In the genomic region with DNA sequence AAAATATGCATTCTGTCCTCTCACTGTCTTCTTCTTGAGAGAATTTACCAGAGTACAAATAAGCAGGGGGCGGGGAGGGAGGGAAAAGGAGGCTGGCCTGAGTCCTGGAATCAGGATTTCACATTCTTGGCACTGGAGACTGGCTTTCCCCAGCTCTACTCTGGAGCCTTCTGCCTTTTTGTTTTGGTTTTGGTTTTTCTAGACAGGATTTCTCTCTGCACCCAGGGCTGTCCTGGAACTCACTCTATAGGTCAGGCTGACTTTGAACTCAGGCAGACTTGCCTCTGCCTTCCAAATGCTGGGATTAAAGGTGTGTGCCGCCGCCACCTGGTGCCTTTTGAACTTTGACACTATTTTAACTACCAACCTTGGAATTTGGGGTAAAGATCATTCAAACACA, we compare ENCODE assay signal across 14 mouse cellular contexts. TPM values are rescaled to one million over a fixed set of nuclear protein-coding genes. Genes with fewer than 3 reads are reported as not detected.
A peak's percentile ranks its signal among the peaks of the same experiment; 100 is the strongest.
DNase-seq lines count a peak whose midpoint lies in the region; ATAC-seq lines count a peak whose summit lies in the region.
"Had no signal": no experiment of that assay in that cellular context is flagged by ENCODE, and none has a peak within 500 bp of the region (broad histone marks: within the 10 kb centered on the region; RNA-seq: fewer than 3 reads in every experiment).

No protein-coding gene starts in this region.

- H3K27me3 ChIP-seq in intestine, embryonic 16.5 days (replicated peaks; ENCODE audit: control insufficient read depth, insufficient read depth, low read length) = no peaks in the 10 kb centered on the region
- H3K27me3 ChIP-seq in intestine, embryonic 15.5 days (replicated peaks) = no peaks in the 10 kb centered on the region
- H3K27me3 ChIP-seq: embryonic facial prominence, embryonic 15.5 days; hindbrain, embryonic 15.5 days; limb, embryonic 13.5 days; midbrain, embryonic 12.5 days had no signal

- ATAC-seq in intestine, embryonic 16.5 days = 0 out of 2 replicates have a peak, but pooled peaks have one; percentile 12
- no peak for ATAC-seq in intestine, embryonic 15.5 days
- no peak for ATAC-seq in granulocyte monocyte progenitor cell, adult 5-6 weeks (replicated peaks; ENCODE audit: poor library complexity, severe bottlenecking)

- no peak overlapping the region for H3K4me3 ChIP-seq in intestine, embryonic 16.5 days (ENCODE audit: low read length)
- no peak overlapping the region for H3K4me3 ChIP-seq in intestine, embryonic 15.5 days (replicated peaks)
- H3K4me3 ChIP-seq: embryonic facial prominence, embryonic 15.5 days; hindbrain, embryonic 15.5 days; limb, embryonic 13.5 days; midbrain, embryonic 12.5 days had no signal

- no peaks in the 10 kb centered on the region for H3K9me3 ChIP-seq in intestine, embryonic 16.5 days (ENCODE audit: control insufficient read depth, low read length)
- no peaks in the 10 kb centered on the region for H3K9me3 ChIP-seq in intestine, embryonic 15.5 days
- H3K9me3 ChIP-seq: embryonic facial prominence, embryonic 15.5 days; hindbrain, embryonic 15.5 days; limb, embryonic 13.5 days; midbrain, embryonic 12.5 days had no signal

- peaks cover 11% of the 10 kb centered on the region for H3K4me1 ChIP-seq in intestine, embryonic 16.5 days (ENCODE audit: control insufficient read depth, insufficient read depth, low read length)
- H3K4me1 ChIP-seq in intestine, embryonic 15.5 days (replicated peaks) = peaks cover 8% of the 10 kb centered on the region; the same call in 1 of the 2 replicates

- no peak overlapping the region for H3K4me2 ChIP-seq in intestine, embryonic 16.5 days (ENCODE audit: low read depth, low read length)
- H3K4me2 ChIP-seq in intestine, embryonic 15.5 days (replicated peaks) = no peak overlapping the region
- H3K4me2 ChIP-seq: embryonic facial prominence, embryonic 15.5 days; hindbrain, embryonic 15.5 days; limb, embryonic 13.5 days; midbrain, embryonic 12.5 days had no signal

- 70% methylated on average over 3 of the region's 3 CpGs for WGBS in intestine, embryonic 16.5 days
- 69% methylated on average over 3 of the region's 3 CpGs for WGBS in intestine, embryonic 15.5 days

- H3K36me3 ChIP-seq in intestine, embryonic 16.5 days (ENCODE audit: control insufficient read depth, insufficient read depth, low read length) = 0 out of 2 replicates have a peak, but pooled peaks cover under 1% of the 10 kb centered on the region
- no peaks in the 10 kb centered on the region for H3K36me3 ChIP-seq in intestine, embryonic 15.5 days
- H3K36me3 ChIP-seq: embryonic facial prominence, embryonic 15.5 days; hindbrain, embryonic 15.5 days had no signal

- no peak overlapping the region for H3K9ac ChIP-seq in intestine, embryonic 16.5 days (ENCODE audit: low read depth, low read length)
- no peak overlapping the region for H3K9ac ChIP-seq in intestine, embryonic 15.5 days
- H3K9ac ChIP-seq: embryonic facial prominence, embryonic 15.5 days; hindbrain, embryonic 15.5 days; limb, embryonic 13.5 days; midbrain, embryonic 12.5 days had no signal

- H3K27ac ChIP-seq in intestine, embryonic 16.5 days (ENCODE audit: low read length) = no peak overlapping the region
- no peak overlapping the region for H3K27ac ChIP-seq in intestine, embryonic 15.5 days
- H3K27ac ChIP-seq: embryonic facial prominence, embryonic 15.5 days; hindbrain, embryonic 15.5 days; limb, embryonic 13.5 days; midbrain, embryonic 12.5 days had no signal

- DNase-seq in adrenal gland, postnatal 14 days = peak; percentile 37
- DNase-seq in adrenal gland, postnatal 25 days = no peak
- DNase-seq in ovary, adult 18-20 months (ENCODE audit: low spot score) = peak; percentile 33
- no peak for DNase-seq in ovary, postnatal 10 days (ENCODE audit: low spot score)
- peak; percentile 45 for DNase-seq in skeletal muscle tissue, adult 2 months (ENCODE audit: low read depth, low spot score)
- DNase-seq: spleen, adult 18-20 months; thymus, postnatal 25 days had no signal

RNA-seq across cellular contexts. Expression of a gene that starts 48.1 kb away (rescaled TPM):
- total RNA-seq in adrenal gland, postnatal 14 days (2021) = 39.4 and 40.6 TPM in 2 replicates
- total RNA-seq in adrenal gland, postnatal 25 days (2021) = 39.9 and 50.1 TPM in 2 replicates
- 29.9 and 32.3 TPM in 2 replicates for polyA plus RNA-seq in intestine, embryonic 16.5 days (2015; fragmentation: Nextera tagmentation; extraction: Ambion mirVana)
- polyA plus RNA-seq in intestine, embryonic 15.5 days (2015; fragmentation: Nextera tagmentation; extraction: Ambion mirVana) = 34.6 and 37.5 TPM in 2 replicates
- total RNA-seq in granulocyte monocyte progenitor cell, adult 5-6 weeks (2014; fragmentation: Nextera tagmentation) = 26.0 and 36.6 TPM in 2 replicates
- 29.3 and 39.8 TPM in 2 replicates for total RNA-seq in granulocyte monocyte progenitor cell, adult 5-6 weeks (2017)

Comparison
In these comparisons a context has a peak if more than half of its experiments do, and no peak if none do; other contexts are left out.
1. DNase-seq: peak in adrenal gland, postnatal 14 days (single experiment), ovary, adult 18-20 months (single experiment) and skeletal muscle tissue, adult 2 months (single experiment); none in adrenal gland, postnatal 25 days (single experiment) and ovary, postnatal 10 days (single experiment).